Mouse (Mus musculus) forebrain, embryonic 11.5 days (tissue): ENCODE measurements around the gene Cacna1g. TPM values are rescaled to one million over a fixed set of nuclear protein-coding genes. Genes with fewer than 3 reads are reported as not detected.
A peak's percentile ranks its signal among the peaks of the same experiment; 100 is the strongest.

Experiments used
- ATAC-seq: fragments of 200-750 bp; cut with Nextera tagmentation; replicated peaks from 2 replicates; pipeline ENCODE4 v1.8.0; 2017; ENCODE audit warnings: moderate TSS enrichment; ENCODE audit not compliant: low FRiP score
- DNase-seq: peaks from one replicate; pipeline ENCODE4 v3.0.0-alpha.2; 2017; ENCODE audit warnings: low spot score
- H3K27ac ChIP-seq: fragments of 300-500 bp; sonication (generic); 2 replicates; pipeline ENCODE4 v1.5.1; 2014; ENCODE audit warnings: low read depth, low read length
- H3K27me3 ChIP-seq: fragments of 300-500 bp; sonication (generic); 2 replicates; pipeline ENCODE4 v1.6.1; 2014; ENCODE audit warnings: mild to moderate bottlenecking, low read length, mixed read lengths; ENCODE audit not compliant: control insufficient read depth, insufficient read depth
- H3K36me3 ChIP-seq: fragments of 300-500 bp; sonication (generic); 2 replicates; pipeline ENCODE4 v1.6.1; 2014; ENCODE audit warnings: mild to moderate bottlenecking, low read length, moderate library complexity, mixed read lengths; ENCODE audit not compliant: control insufficient read depth, insufficient read depth
- H3K4me1 ChIP-seq: fragments of 300-500 bp; sonication (generic); replicated peaks from 2 replicates; pipeline ENCODE4 v1.6.1; 2014; ENCODE audit warnings: low read length, mixed read lengths; ENCODE audit not compliant: control insufficient read depth, insufficient read depth
- H3K4me2 ChIP-seq: fragments of 300-500 bp; sonication (generic); 2 replicates; pipeline ENCODE4 v1.6.1; 2014; ENCODE audit warnings: low read depth, mild to moderate bottlenecking, low read length, moderate library complexity, mixed read lengths; ENCODE audit not compliant: severe bottlenecking
- H3K4me3 ChIP-seq: fragments of 300-500 bp; sonication (generic); 2 replicates; pipeline ENCODE4 v1.5.1; 2014; ENCODE audit warnings: low read depth, low read length
- H3K9ac ChIP-seq: fragments of 300-500 bp; sonication (generic); 2 replicates; pipeline ENCODE4 v1.6.1; 2014; ENCODE audit warnings: low read length
- H3K9me3 ChIP-seq: fragments of 300-500 bp; sonication (generic); 2 replicates; pipeline ENCODE4 v1.6.1; 2016; ENCODE audit warnings: low read length, mixed read lengths; ENCODE audit not compliant: control insufficient read depth
- WGBS: fragments of 180-500 bp; shearing (Covaris S2); extraction: QIAGEN DNeasy Blood & Tissue Kit; methylation state at CpG from one replicate; pipeline ENCODE4 v1.1.7; 2014; 5-methylcytosine and 5-hydroxymethylcytosine counted together
- polyA plus RNA-seq: library from polyadenylated mRNA; unstranded; fragments of >200 nt; fragmentation: Nextera tagmentation; extraction: Ambion mirVana; gene quantifications from 2 replicates; pipeline ENCODE4 v1.2.1, GENCODE M21; 2014

Cacna1g gene
- polyA plus RNA-seq, 1 experiment from 2014 or later = 17.4 TPM

GRCm38 (mm10) chr11:94498093-94498996, 24.3 kb upstream of the Cacna1g start:
- Histone ChIP-seq H3K4me1 (peaks cover 13% of the 10 kb centered on the region), H3K36me3 (no peaks in the 10 kb centered on the region), H3K9ac (0 out of 2 replicates have a peak overlapping the region, but pooled peaks have one; percentile 12), H3K9me3 (no peaks in the 10 kb centered on the region), H3K27ac (no peak overlapping the region), H3K4me2 (no peak overlapping the region), H3K27me3 (peaks cover 8% of the 10 kb centered on the region; the same call in 1 of the 2 replicates), H3K4me3 (no peak overlapping the region)
- ATAC-seq = no peak
- WGBS = 17% methylated on average over 19 of the region's 19 CpGs
- peak; percentile 53 for DNase-seq

GRCm38 (mm10) chr11:94495415-94495814, 21.4 kb upstream of the Cacna1g start:
- DNase-seq (peak; percentile 43), ATAC-seq (no peak)
- Histone ChIP-seq H3K36me3 (no peaks in the 10 kb centered on the region), H3K27me3 (peaks cover 19% of the 10 kb centered on the region), H3K9ac (no peak overlapping the region), H3K4me1 (peaks cover 16% of the 10 kb centered on the region), H3K4me2 (no peak overlapping the region), H3K27ac (no peak overlapping the region), H3K9me3 (no peaks in the 10 kb centered on the region), H3K4me3 (no peak overlapping the region)
- 83% methylated on average over 3 of the region's 3 CpGs for WGBS

GRCm38 (mm10) chr11:94491749-94492099, 17.7 kb upstream of the Cacna1g start:
- peaks cover 5% of the 10 kb centered on the region; the same call in 1 of the 2 replicates for H3K4me1 ChIP-seq
- no peak overlapping the region for H3K4me3 ChIP-seq
- no peaks in the 10 kb centered on the region for H3K9me3 ChIP-seq
- H3K27me3 ChIP-seq = peaks cover 10% of the 10 kb centered on the region
- DNase-seq = peak; percentile 49
- peak overlapping the region; percentile 89; the same call in 1 of the 2 replicates for H3K4me2 ChIP-seq
- no peaks in the 10 kb centered on the region for H3K36me3 ChIP-seq
- no peak overlapping the region for H3K27ac ChIP-seq
- no peak for ATAC-seq
- 65% methylated on average over 7 of the region's 7 CpGs for WGBS
- no peak overlapping the region; the same call in 1 of the 2 replicates for H3K9ac ChIP-seq

DNA sequence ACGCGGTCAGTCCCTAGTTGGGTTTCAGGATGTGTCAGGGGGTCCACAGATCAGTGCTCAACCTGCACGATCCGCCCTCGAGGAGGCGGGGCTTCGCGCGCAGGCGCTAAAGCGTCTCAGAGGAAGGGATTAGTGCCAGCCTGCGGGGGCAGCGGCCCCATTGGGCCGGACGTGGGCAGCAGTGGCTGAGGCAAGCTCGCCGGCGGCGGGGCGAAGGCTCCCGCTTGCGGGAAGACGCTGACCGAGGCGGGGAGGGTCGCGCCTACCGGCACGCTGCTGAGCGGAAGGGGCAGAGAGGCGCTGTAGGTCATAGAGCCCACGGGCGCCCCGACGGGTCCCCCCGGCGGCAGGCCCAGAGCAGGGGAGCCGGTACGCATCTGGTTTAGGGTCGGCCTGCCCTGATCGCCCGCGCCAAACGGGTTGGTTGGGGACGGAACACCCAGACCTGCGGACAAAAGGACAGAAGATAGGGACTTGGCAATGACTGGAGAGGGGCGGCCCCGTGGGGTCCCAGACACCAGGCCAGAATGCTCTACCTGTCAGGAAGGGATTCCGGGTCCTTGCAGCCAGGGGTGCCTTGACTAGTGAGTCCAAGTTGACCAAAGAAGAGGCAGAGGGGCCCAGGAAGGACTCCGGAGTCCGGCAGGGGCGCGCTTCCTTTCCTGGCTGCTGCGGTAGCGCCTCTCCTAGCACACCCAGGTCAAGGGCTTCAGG, 17.2 kb upstream of the Cacna1g start:
- Histone ChIP-seq H3K27me3 (peaks cover 10% of the 10 kb centered on the region), H3K9me3 (no peaks in the 10 kb centered on the region), H3K4me3 (peak overlapping the region; percentile 47), H3K36me3 (no peaks in the 10 kb centered on the region), H3K4me1 (peaks cover 5% of the 10 kb centered on the region; the same call in 1 of the 2 replicates), H3K9ac (peak overlapping the region; percentile 67), H3K4me2 (peak overlapping the region; percentile 89), H3K27ac (no peak overlapping the region)
- ATAC-seq (peak; percentile 78), DNase-seq (peak; percentile 84)
- 4% methylated on average over 55 of the region's 55 CpGs for WGBS

GRCm38 (mm10) chr11:94489745-94490144, 15.7 kb upstream of the Cacna1g start:
- DNase-seq = no peak
- H3K36me3 ChIP-seq = no peaks in the 10 kb centered on the region
- ATAC-seq = no peak
- H3K4me3 ChIP-seq = no peak overlapping the region
- 30% methylated on average over 4 of the region's 4 CpGs for WGBS
- H3K9ac ChIP-seq = no peak overlapping the region
- H3K4me1 ChIP-seq = peaks cover 5% of the 10 kb centered on the region; the same call in 1 of the 2 replicates
- H3K9me3 ChIP-seq = no peaks in the 10 kb centered on the region
- H3K4me2 ChIP-seq = no peak overlapping the region
- no peak overlapping the region for H3K27ac ChIP-seq
- H3K27me3 ChIP-seq = peaks cover 10% of the 10 kb centered on the region

DNA sequence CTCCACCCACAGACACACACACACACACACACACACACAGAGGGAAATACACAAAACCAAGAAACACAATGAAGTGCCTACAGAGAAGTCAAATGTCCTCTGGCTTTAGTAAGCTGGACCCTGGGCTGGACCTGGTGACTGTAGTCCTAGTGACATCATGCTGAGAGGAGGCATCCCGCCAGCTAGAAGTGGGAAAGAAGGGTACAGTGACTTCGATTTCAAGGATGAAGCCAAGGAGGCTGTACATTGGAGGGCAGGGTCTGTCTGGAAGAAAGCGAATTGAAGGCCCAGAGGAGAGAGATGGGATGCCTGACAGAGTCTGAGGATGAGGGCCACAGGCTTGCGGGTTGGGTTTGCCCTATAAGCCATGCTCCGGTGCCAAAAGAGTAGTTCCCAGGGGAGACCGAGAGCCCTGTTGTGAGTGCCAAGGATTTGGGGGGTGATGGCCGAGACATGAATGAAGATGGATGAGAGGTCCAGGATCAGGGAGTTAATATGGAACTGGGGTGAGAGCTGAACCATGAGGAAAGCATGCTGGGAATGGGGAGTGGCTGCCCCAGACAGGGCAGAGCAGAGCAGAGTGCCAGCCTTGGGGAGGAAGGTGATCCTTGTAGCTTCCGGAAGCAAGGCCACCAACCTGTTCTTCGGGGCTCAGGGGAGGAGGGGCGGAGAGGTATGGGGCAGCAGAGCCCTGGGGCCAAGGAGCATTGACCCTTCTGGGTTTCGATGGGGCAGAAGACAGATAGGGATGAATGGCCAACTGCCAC, 15.0 kb upstream of the Cacna1g start:
- peaks cover 10% of the 10 kb centered on the region for H3K27me3 ChIP-seq
- no peaks in the 10 kb centered on the region for H3K36me3 ChIP-seq
- H3K4me2 ChIP-seq = no peak overlapping the region
- no peaks in the 10 kb centered on the region for H3K9me3 ChIP-seq
- no peak overlapping the region for H3K27ac ChIP-seq
- no peak overlapping the region for H3K4me3 ChIP-seq
- DNase-seq (no peak), ATAC-seq (no peak)
- peaks cover 5% of the 10 kb centered on the region; the same call in 1 of the 2 replicates for H3K4me1 ChIP-seq
- no peak overlapping the region for H3K9ac ChIP-seq
- 87% methylated on average over 11 of the region's 11 CpGs for WGBS

DNA sequence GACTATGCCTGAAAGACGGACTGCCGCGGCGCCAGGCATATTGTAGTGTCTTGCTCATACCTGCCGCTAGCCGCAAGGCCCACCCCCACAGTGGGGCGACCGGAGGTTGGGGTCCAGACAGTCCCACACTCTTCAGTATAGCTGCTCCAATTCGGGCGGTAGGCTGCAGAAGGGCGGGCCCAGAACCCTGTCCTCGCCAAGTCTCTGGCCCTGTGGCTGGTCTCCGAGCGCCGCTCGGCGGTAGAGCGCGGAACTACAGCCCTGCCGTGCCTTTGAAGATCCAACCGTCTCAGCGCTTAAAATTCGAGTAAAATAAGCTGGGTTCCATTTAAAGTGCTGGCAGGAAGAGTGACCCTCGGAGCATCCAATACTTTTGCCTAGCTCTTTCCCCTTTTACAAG, 12.0 kb upstream of the Cacna1g start, which contains the start of gene Spata20:
Gene Spata20 (minus strand): TSS at position 179 of the 400 bp plus-strand sequence.
- Histone ChIP-seq H3K4me3 (no peak within 1 kb of the TSS), H3K27ac (no peak within 1 kb of the TSS), H3K4me2 (0 out of 2 replicates have a peak within 1 kb of the TSS, but pooled peaks have one; percentile 15), H3K36me3 (no peaks in the 10 kb centered on the region), H3K4me1 (peaks cover 2% of the 10 kb centered on the region; the same call in 1 of the 2 replicates), H3K9me3 (no peaks in the 10 kb centered on the region), H3K27me3 (peaks cover 4% of the 10 kb centered on the region; the same call in 1 of the 2 replicates), H3K9ac (no peak within 1 kb of the TSS)
- DNase-seq (peak; percentile 92), ATAC-seq (peak; percentile 72)
- WGBS = 2% methylated on average over 24 of the region's 24 CpGs

- Histone ChIP-seq H3K4me3 (no peak overlapping the region), H3K36me3 (no peaks in the 10 kb centered on the region), H3K27ac (no peak overlapping the region), H3K27me3 (no peaks in the 10 kb centered on the region; the same call in 1 of the 2 replicates), H3K4me1 (0 out of 2 replicates have a peak, but pooled peaks cover 2% of the 10 kb centered on the region), H3K4me2 (no peak overlapping the region), H3K9ac (no peak overlapping the region), H3K9me3 (no peaks in the 10 kb centered on the region)
- no peak for ATAC-seq
- 79% methylated on average over 5 of the region's 5 CpGs for WGBS
- DNase-seq = no peak
These were observed 11.2 kb upstream of the Cacna1g start for GRCm38 (mm10) chr11:94485223-94485622.
